Mouse (Mus musculus): ENCODE measurements at regions not wholly inside any gene's neighbourhood (a gene's known extent, or its start where the extent isn't known, plus 50 kb on each side); places are given as distances from the start of the nearest gene placed in this dataset.
"Not testable (repeated sequence)": the region's sequence is repeated elsewhere in the genome, so short reads cannot be mapped to it uniquely, and the experiment has no call there.

GRCm38 (mm10) chr2:39325122-39325521 is 98.9 kb upstream of the Ppp6c start:
- H3K4me1 ChIP-seq; H3K27ac ChIP-seq (replicated peaks); H3K4me3 ChIP-seq (replicated peaks); H3K4me2 ChIP-seq (replicated peaks); ATAC-seq (ENCODE audit: insufficient number of reproducible peaks, low FRiP score, low TSS enrichment, low read depth); H3K9me3 ChIP-seq (replicated peaks); H3K36me3 ChIP-seq; H3K9ac ChIP-seq; H3K27me3 ChIP-seq: not testable (repeated sequence)
- 75% methylated on average over 3 of the region's 3 CpGs for WGBS

- Histone ChIP-seq H3K27me3 (no peaks in the 10 kb centered on the region), H3K27ac (replicated peaks) (no peak overlapping the region), H3K4me2 (replicated peaks) (no peak overlapping the region), H3K9me3 (replicated peaks) (no peaks in the 10 kb centered on the region), H3K36me3 (no peaks in the 10 kb centered on the region), H3K4me1 (no peaks in the 10 kb centered on the region), H3K4me3 (replicated peaks) (no peak overlapping the region), H3K9ac (no peak overlapping the region)
- no peak for ATAC-seq (ENCODE audit: insufficient number of reproducible peaks, low FRiP score, low TSS enrichment, low read depth)
- 81% methylated on average over 2 of the region's 2 CpGs for WGBS
Observed at GRCm38 (mm10) chr2:39299798-39300382, 73.6 kb upstream of the Ppp6c start.

- Histone ChIP-seq H3K4me1 (no peaks in the 10 kb centered on the region), H3K27ac (replicated peaks) (no peak overlapping the region), H3K4me3 (replicated peaks) (no peak overlapping the region), H3K4me2 (replicated peaks) (no peak overlapping the region), H3K9me3 (replicated peaks) (no peaks in the 10 kb centered on the region), H3K9ac (no peak overlapping the region), H3K36me3 (no peaks in the 10 kb centered on the region), H3K27me3 (no peaks in the 10 kb centered on the region)
- 91% methylated on average over 1 of the region's 1 CpGs for WGBS
- ATAC-seq (ENCODE audit: insufficient number of reproducible peaks, low FRiP score, low TSS enrichment, low read depth) = no peak
Observed at GRCm38 (mm10) chr2:39299290-39299689, 73.0 kb upstream of the Ppp6c start.

- Histone ChIP-seq H3K36me3 (no peaks in the 10 kb centered on the region), H3K9ac (no peak overlapping the region), H3K9me3 (replicated peaks) (no peaks in the 10 kb centered on the region), H3K4me3 (replicated peaks) (no peak overlapping the region), H3K4me1 (no peaks in the 10 kb centered on the region), H3K27ac (replicated peaks) (no peak overlapping the region), H3K27me3 (no peaks in the 10 kb centered on the region), H3K4me2 (replicated peaks) (no peak overlapping the region)
- 82% methylated on average over 1 of the region's 1 CpGs for WGBS
- ATAC-seq (ENCODE audit: insufficient number of reproducible peaks, low FRiP score, low TSS enrichment, low read depth) = no peak
Observed at GRCm38 (mm10) chr2:39295435-39295834, 69.2 kb upstream of the Ppp6c start.

GRCm38 (mm10) chr2:39278218-39278617 is 52.0 kb upstream of the Ppp6c start:
- Histone ChIP-seq H3K36me3 (no peaks in the 10 kb centered on the region), H3K27me3 (no peaks in the 10 kb centered on the region), H3K4me3 (replicated peaks) (no peak overlapping the region), H3K9ac (no peak overlapping the region), H3K27ac (replicated peaks) (no peak overlapping the region), H3K4me2 (replicated peaks) (no peak overlapping the region), H3K9me3 (replicated peaks) (no peaks in the 10 kb centered on the region), H3K4me1 (no peaks in the 10 kb centered on the region)
- no peak for ATAC-seq (ENCODE audit: insufficient number of reproducible peaks, low FRiP score, low TSS enrichment, low read depth)
- 48% methylated on average over 1 of the region's 1 CpGs for WGBS

Data from embryonic facial prominence, embryonic 15.5 days (tissue).